Mouse (Mus musculus): ENCODE data around the gene Arnt2.

DNA sequence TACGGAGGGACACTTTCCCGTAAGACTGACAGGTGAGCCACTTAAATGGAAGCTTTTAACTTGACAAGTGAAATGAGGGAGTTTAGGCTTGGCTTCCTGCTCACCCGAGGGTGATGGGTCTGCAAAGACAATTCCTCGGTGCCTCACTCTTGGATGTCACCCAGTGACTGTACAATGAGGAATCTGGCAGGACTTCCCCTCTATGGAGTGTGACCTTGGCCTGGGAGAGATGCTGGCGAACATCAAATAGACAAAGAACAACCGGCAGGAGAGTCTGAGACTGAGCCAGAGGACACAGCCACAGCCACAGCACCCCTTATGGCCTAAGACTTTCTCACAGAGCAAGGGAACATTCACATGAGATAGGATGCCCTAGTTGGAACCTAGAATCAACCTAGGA, 148.6 kb downstream of the Arnt2 start:
- TF ChIP-seq CTCF (IDR thresholded peaks at IDR 0.05; ENCODE audit: low read depth) (no peak), EP300 (IDR thresholded peaks at IDR 0.05; ENCODE audit: low read depth) (no peak)

Data from liver, postnatal 0 days (tissue).